Mouse (Mus musculus) ovary, postnatal 36 days (tissue): ENCODE results near the gene Atp6v1b1.

ENCODE experiments used
- DNase-seq: peaks from one replicate; pipeline ENCODE4 v3.0.0; 2022; ENCODE audit warnings: low spot score, mixed read lengths

The Atp6v1b1 gene

GRCm38 (mm10) chr6:83715461-83716196 lies 27.2 kb upstream of the Atp6v1b1 start:
- no peak for DNase-seq

GRCm38 (mm10) chr6:83717026-83717425 lies 25.8 kb upstream of the Atp6v1b1 start:
- no peak for DNase-seq

GRCm38 (mm10) chr6:83722526-83722925 lies 20.3 kb upstream of the Atp6v1b1 start:
- DNase-seq: no peak

GRCm38 (mm10) chr6:83727178-83727577 lies 15.6 kb upstream of the Atp6v1b1 start:
- no peak for DNase-seq

GRCm38 (mm10) chr6:83728488-83728887 lies 14.3 kb upstream of the Atp6v1b1 start:
- no peak for DNase-seq

- no peak for DNase-seq
These were observed 13.3 kb upstream of the Atp6v1b1 start for GRCm38 (mm10) chr6:83729350-83729970.

GRCm38 (mm10) chr6:83731128-83731527 lies 11.7 kb upstream of the Atp6v1b1 start:
- DNase-seq: peak; percentile 67

- DNase-seq: no peak
These were observed 5.5 kb upstream of the Atp6v1b1 start for GRCm38 (mm10) chr6:83737311-83737710.

GRCm38 (mm10) chr6:83738596-83738995 lies 4.2 kb upstream of the Atp6v1b1 start:
- no peak for DNase-seq

GRCm38 (mm10) chr6:83743212-83743611 lies 422 bp downstream of the Atp6v1b1 start:
- DNase-seq: no peak

- DNase-seq: no peak
These were observed 1.3 kb downstream of the Atp6v1b1 start for GRCm38 (mm10) chr6:83744126-83744525.

- no peak for DNase-seq
These were observed 1.8 kb downstream of the Atp6v1b1 start for GRCm38 (mm10) chr6:83744557-83744956.

- no peak for DNase-seq
These were observed 2.7 kb downstream of the Atp6v1b1 start for GRCm38 (mm10) chr6:83745466-83745865.

- DNase-seq: no peak
These were observed 6.5 kb downstream of the Atp6v1b1 start for GRCm38 (mm10) chr6:83749286-83749685.

GRCm38 (mm10) chr6:83750171-83750684 lies 7.4 kb downstream of the Atp6v1b1 start:
- DNase-seq: no peak

GRCm38 (mm10) chr6:83756051-83756450 lies 13.3 kb downstream of the Atp6v1b1 start:
- DNase-seq: no peak

- no peak for DNase-seq
These were observed 19.6 kb downstream of the Atp6v1b1 start, which contains the start of gene Ankrd53 for GRCm38 (mm10) chr6:83762344-83762743. Ankrd53 (plus strand) TSS chr6:83762644.

GRCm38 (mm10) chr6:83762880-83763431 lies 20.2 kb downstream of the Atp6v1b1 start:
- peak; percentile 58 for DNase-seq

- no peak for DNase-seq
These were observed 24.2 kb downstream of the Atp6v1b1 start for GRCm38 (mm10) chr6:83766982-83767381.

GRCm38 (mm10) chr6:83768485-83768884 lies 25.7 kb downstream of the Atp6v1b1 start:
- DNase-seq: no peak

GRCm38 (mm10) chr6:83774126-83774525 lies 31.3 kb downstream of the Atp6v1b1 start:
- DNase-seq: no peak

GRCm38 (mm10) chr6:83774781-83775563 lies 32.2 kb downstream of the Atp6v1b1 start:
- no peak for DNase-seq
